Mouse (Mus musculus): ENCODE measurements at regions not wholly inside any gene's neighbourhood (a gene's known extent, or its start where the extent isn't known, plus 50 kb on each side); places are given as distances from the start of the nearest gene placed in this dataset.

DNA sequence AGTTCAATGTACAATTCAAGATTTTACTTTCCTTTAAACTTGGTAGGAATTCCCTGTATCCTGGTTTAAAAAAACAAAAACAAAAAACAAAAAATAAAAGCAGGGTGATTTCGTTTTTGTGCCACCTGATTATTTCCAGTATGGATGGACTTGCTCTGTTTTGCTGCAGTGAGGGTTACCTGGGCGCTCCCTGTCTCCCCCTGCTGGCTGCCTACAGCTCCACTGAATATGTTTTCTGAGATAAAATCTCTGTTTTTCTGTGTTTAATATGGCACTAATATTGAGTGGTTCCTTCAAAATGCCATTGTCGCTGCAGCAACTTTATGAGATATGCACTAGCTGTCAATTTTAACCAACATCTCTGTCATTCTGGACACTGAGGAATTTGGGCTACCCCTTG is 720.3 kb upstream of the Adgra3 start:
- no peak for ATAC-seq (ENCODE audit: low FRiP score, low TSS enrichment)
- H3K9ac ChIP-seq (ENCODE audit: low read length), result no peak overlapping the region
- H3K4me2 ChIP-seq (replicated peaks; ENCODE audit: low read depth), result no peak overlapping the region
- no peaks in the 10 kb centered on the region for H3K27me3 ChIP-seq (ENCODE audit: control insufficient read depth, insufficient read depth, low read length)
- no peaks in the 10 kb centered on the region for H3K36me3 ChIP-seq (ENCODE audit: control insufficient read depth, insufficient read depth, low read length)
- 55% methylated on average over 3 of the region's 3 CpGs for WGBS
- no peaks in the 10 kb centered on the region for H3K9me3 ChIP-seq (ENCODE audit: control insufficient read depth, low read length)
- H3K27ac ChIP-seq (replicated peaks), result no peak overlapping the region
- peak; percentile 15 for DNase-seq (ENCODE audit: low spot score)
- H3K4me3 ChIP-seq (ENCODE audit: low read depth, low read length), result no peak overlapping the region
- no peak for TF ChIP-seq EP300 (optimal IDR thresholded peaks at IDR 0.05)
- peak; percentile 57 for TF ChIP-seq CTCF (IDR thresholded peaks at IDR 0.05; ENCODE audit: low read depth)
- H3K4me1 ChIP-seq (replicated peaks; ENCODE audit: control insufficient read depth, insufficient read depth), result no peaks in the 10 kb centered on the region

DNA sequence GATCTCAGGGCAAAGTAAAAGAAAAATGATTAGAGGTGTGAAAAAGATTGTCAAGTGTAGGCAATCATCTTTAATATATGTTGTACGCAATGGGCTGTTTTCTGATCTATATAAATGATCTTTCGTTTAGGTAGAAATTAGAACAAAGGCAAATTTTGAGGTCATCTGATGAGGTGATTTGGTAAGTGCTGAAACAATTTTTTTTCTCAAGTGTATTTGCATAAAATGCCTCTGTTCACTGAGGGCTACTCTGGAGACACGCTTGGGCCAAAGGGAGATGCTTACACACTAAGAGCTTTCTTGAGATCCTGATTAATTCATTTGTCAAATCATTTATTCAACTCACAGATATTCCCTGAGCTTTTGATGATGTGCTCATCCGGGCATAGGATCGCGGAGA is 719.4 kb upstream of the Adgra3 start:
- DNase-seq (ENCODE audit: low spot score) (no peak), ATAC-seq (ENCODE audit: low FRiP score, low TSS enrichment) (no peak)
- H3K4me2 ChIP-seq (replicated peaks; ENCODE audit: low read depth), result no peak overlapping the region
- no peak for TF ChIP-seq EP300 (optimal IDR thresholded peaks at IDR 0.05)
- 86% methylated on average over 6 of the region's 6 CpGs for WGBS
- no peak overlapping the region for H3K4me3 ChIP-seq (ENCODE audit: low read depth, low read length)
- H3K36me3 ChIP-seq (ENCODE audit: control insufficient read depth, insufficient read depth, low read length), result no peaks in the 10 kb centered on the region
- no peak overlapping the region for H3K27ac ChIP-seq (replicated peaks)
- no peaks in the 10 kb centered on the region for H3K4me1 ChIP-seq (replicated peaks; ENCODE audit: control insufficient read depth, insufficient read depth)
- H3K9me3 ChIP-seq (ENCODE audit: control insufficient read depth, low read length), result no peaks in the 10 kb centered on the region
- H3K27me3 ChIP-seq (ENCODE audit: control insufficient read depth, insufficient read depth, low read length), result no peaks in the 10 kb centered on the region
- H3K9ac ChIP-seq (ENCODE audit: low read length), result no peak overlapping the region

DNA sequence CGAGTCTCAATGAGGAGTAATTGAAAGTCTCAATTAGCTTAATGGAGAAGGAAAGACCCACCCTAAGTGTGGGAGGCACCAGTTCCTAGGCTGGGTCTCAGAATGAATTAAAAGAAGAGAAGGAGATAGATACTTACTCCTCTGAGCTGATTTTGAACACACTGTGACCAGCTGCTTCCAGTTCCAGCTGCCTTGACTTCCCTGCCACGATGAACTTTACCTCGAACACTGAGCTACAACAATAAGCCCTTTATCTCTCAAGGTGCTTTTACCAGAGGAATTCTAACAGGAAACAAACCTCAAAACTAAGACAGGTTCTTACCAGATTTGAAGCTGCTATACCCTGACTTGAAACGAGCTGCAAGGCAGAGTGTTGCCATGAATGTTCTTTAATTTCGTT is 703.5 kb upstream of the Adgra3 start:
- no peak for ATAC-seq (ENCODE audit: low FRiP score, low TSS enrichment)

DNA sequence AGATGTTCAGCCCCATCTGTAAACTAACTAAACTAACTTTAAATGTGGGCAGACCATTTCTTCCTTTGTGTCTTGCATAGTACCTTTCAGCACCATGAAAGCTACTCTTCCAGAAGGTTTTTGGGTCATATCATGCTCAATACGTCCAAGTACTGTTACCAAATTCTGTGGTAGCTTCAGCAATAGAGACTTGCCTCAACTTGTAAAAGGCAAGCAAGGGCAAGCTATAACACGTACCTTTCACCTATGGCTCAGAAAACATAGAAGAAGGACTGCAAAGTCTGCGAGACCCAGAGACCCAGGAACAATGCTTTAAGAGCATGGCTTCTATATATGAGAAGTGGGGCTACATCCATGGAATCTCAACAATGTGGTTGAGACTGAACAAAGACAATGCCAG is 701.6 kb upstream of the Adgra3 start:
- ATAC-seq (ENCODE audit: low FRiP score, low TSS enrichment) (no peak), DNase-seq (ENCODE audit: low spot score) (no peak)
- Histone ChIP-seq H3K9me3 (ENCODE audit: control insufficient read depth, low read length) (no peaks in the 10 kb centered on the region), H3K27me3 (ENCODE audit: control insufficient read depth, insufficient read depth, low read length) (no peaks in the 10 kb centered on the region), H3K4me3 (ENCODE audit: low read depth, low read length) (no peak overlapping the region), H3K4me1 (replicated peaks; ENCODE audit: control insufficient read depth, insufficient read depth) (no peaks in the 10 kb centered on the region), H3K27ac (replicated peaks) (no peak overlapping the region), H3K9ac (ENCODE audit: low read length) (no peak overlapping the region), H3K4me2 (replicated peaks; ENCODE audit: low read depth) (no peak overlapping the region), H3K36me3 (ENCODE audit: control insufficient read depth, insufficient read depth, low read length) (no peaks in the 10 kb centered on the region)
- TF ChIP-seq CTCF (IDR thresholded peaks at IDR 0.05; ENCODE audit: low read depth) (no peak), EP300 (optimal IDR thresholded peaks at IDR 0.05) (no peak)
- WGBS, result 78% methylated on average over 3 of the region's 3 CpGs

More for the DNA sequence above, 703.5 kb upstream of the Adgra3 start:
- Histone ChIP-seq H3K4me3 (ENCODE audit: low read depth, low read length) (no peak overlapping the region), H3K36me3 (ENCODE audit: control insufficient read depth, insufficient read depth, low read length) (no peaks in the 10 kb centered on the region), H3K27ac (replicated peaks) (no peak overlapping the region), H3K27me3 (ENCODE audit: control insufficient read depth, insufficient read depth, low read length) (no peaks in the 10 kb centered on the region), H3K9ac (ENCODE audit: low read length) (no peak overlapping the region), H3K4me2 (replicated peaks; ENCODE audit: low read depth) (no peak overlapping the region), H3K9me3 (ENCODE audit: control insufficient read depth, low read length) (no peaks in the 10 kb centered on the region), H3K4me1 (replicated peaks; ENCODE audit: control insufficient read depth, insufficient read depth) (no peaks in the 10 kb centered on the region)
- no peak for TF ChIP-seq EP300 (optimal IDR thresholded peaks at IDR 0.05)
- no peak for TF ChIP-seq CTCF (IDR thresholded peaks at IDR 0.05; ENCODE audit: low read depth)
- DNase-seq (ENCODE audit: low spot score), result no peak
- 65% methylated on average over 5 of the region's 5 CpGs for WGBS

DNA sequence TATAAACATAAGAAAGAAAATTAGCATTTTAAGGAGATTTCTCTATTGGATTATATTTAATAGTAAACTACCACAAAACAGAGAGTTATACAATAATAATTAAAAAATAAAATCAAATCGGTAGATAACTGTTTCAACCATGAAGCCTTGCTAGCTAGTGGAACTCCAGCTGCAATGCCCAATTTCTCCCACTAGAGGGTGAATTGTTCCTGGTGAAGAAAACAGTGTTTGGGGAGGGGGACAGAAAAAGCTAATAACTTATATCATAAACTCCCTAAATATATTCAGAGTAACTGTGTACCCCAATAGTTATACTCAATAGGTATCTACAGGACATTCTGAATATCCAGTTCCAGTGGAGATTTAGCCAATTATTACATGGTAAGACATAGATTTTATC is 694.0 kb upstream of the Adgra3 start:
- Histone ChIP-seq H3K9ac (ENCODE audit: low read length) (no peak overlapping the region), H3K4me3 (ENCODE audit: low read depth, low read length) (no peak overlapping the region), H3K27me3 (ENCODE audit: control insufficient read depth, insufficient read depth, low read length) (no peaks in the 10 kb centered on the region), H3K9me3 (ENCODE audit: control insufficient read depth, low read length) (no peaks in the 10 kb centered on the region), H3K27ac (replicated peaks) (no peak overlapping the region), H3K4me1 (replicated peaks; ENCODE audit: control insufficient read depth, insufficient read depth) (no peaks in the 10 kb centered on the region), H3K4me2 (replicated peaks; ENCODE audit: low read depth) (no peak overlapping the region), H3K36me3 (ENCODE audit: control insufficient read depth, insufficient read depth, low read length) (no peaks in the 10 kb centered on the region)
- TF ChIP-seq EP300 (optimal IDR thresholded peaks at IDR 0.05) (no peak), CTCF (IDR thresholded peaks at IDR 0.05; ENCODE audit: low read depth) (peak; percentile 72)
- no peak for ATAC-seq (ENCODE audit: low FRiP score, low TSS enrichment)
- WGBS, result 63% methylated on average over 1 of the region's 1 CpGs
- DNase-seq (ENCODE audit: low spot score), result peak; percentile 18

DNA sequence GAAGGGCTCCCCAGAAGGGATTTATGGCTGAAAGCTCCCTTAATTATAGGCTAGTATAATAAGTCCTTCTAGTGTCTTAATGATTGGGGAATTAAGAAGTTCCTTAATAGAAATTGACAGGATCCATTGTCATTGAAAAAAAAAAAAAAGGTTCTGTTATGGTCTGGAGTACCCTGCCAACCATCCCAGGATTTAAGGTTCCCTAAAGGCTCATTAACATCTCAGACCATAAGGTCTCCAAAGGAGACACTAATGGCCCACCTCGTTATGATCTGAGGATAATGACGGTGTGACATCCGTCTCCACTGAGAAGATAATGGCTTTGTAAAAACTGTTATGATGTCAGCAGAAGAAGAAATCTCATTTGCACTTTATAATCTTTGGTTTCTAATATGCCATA is 692.6 kb upstream of the Adgra3 start:
- no peaks in the 10 kb centered on the region for H3K36me3 ChIP-seq (ENCODE audit: control insufficient read depth, insufficient read depth, low read length)
- no peaks in the 10 kb centered on the region for H3K9me3 ChIP-seq (ENCODE audit: control insufficient read depth, low read length)
- H3K4me1 ChIP-seq (replicated peaks; ENCODE audit: control insufficient read depth, insufficient read depth), result no peaks in the 10 kb centered on the region
- no peaks in the 10 kb centered on the region for H3K27me3 ChIP-seq (ENCODE audit: control insufficient read depth, insufficient read depth, low read length)
- H3K27ac ChIP-seq (replicated peaks), result no peak overlapping the region
- H3K4me3 ChIP-seq (ENCODE audit: low read depth, low read length), result no peak overlapping the region
- TF ChIP-seq CTCF (IDR thresholded peaks at IDR 0.05; ENCODE audit: low read depth) (no peak), EP300 (optimal IDR thresholded peaks at IDR 0.05) (no peak)
- DNase-seq (ENCODE audit: low spot score) (no peak), ATAC-seq (ENCODE audit: low FRiP score, low TSS enrichment) (no peak)
- 71% methylated on average over 3 of the region's 3 CpGs for WGBS
- H3K9ac ChIP-seq (ENCODE audit: low read length), result no peak overlapping the region
- no peak overlapping the region for H3K4me2 ChIP-seq (replicated peaks; ENCODE audit: low read depth)

Measured in stomach, postnatal 0 days (tissue).